Mouse (Mus musculus) embryonic facial prominence, embryonic 11.5 days (tissue): ENCODE data around the gene Ttl. TPM values are rescaled to one million over a fixed set of nuclear protein-coding genes. Genes with fewer than 3 reads are reported as not detected.

Experiments used
- ATAC-seq: fragments of 200-750 bp; cut with Nextera tagmentation; replicated peaks from 2 replicates; pipeline ENCODE4 v1.8.0; 2017; ENCODE audit warnings: low read depth; ENCODE audit not compliant: insufficient number of reproducible peaks, low FRiP score, low TSS enrichment
- DNase-seq: peaks from one replicate; pipeline ENCODE4 v3.0.0-alpha.2; 2015; ENCODE audit warnings: low spot score
- H3K27ac ChIP-seq: fragments of 300-500 bp; sonication (generic); replicated peaks from 2 replicates; pipeline ENCODE4 v1.5.1; 2014; ENCODE audit warnings: mild to moderate bottlenecking, low read depth, low read length, control low read depth
- H3K27me3 ChIP-seq: fragments of 300-500 bp; sonication (generic); 2 replicates; pipeline ENCODE4 v1.6.1; 2014; ENCODE audit warnings: mild to moderate bottlenecking, low read length, moderate library complexity, mixed read lengths; ENCODE audit not compliant: control insufficient read depth, insufficient read depth
- H3K36me3 ChIP-seq: fragments of 300-500 bp; sonication (generic); replicated peaks from 2 replicates; pipeline ENCODE4 v1.6.1; 2014; ENCODE audit warnings: low read depth, mild to moderate bottlenecking, low read length, moderate library complexity, mixed read lengths; ENCODE audit not compliant: control insufficient read depth, insufficient read depth
- H3K4me1 ChIP-seq: fragments of 300-500 bp; sonication (generic); 2 replicates; pipeline ENCODE4 v1.6.1; 2014; ENCODE audit warnings: low read length, mixed read lengths; ENCODE audit not compliant: control insufficient read depth, insufficient read depth
- H3K4me2 ChIP-seq: fragments of 300-500 bp; sonication (generic); 2 replicates; pipeline ENCODE4 v1.6.1; 2014; ENCODE audit warnings: low read depth, mild to moderate bottlenecking, control low read depth, low read length, moderate library complexity
- H3K4me3 ChIP-seq: fragments of 300-500 bp; sonication (generic); 2 replicates; pipeline ENCODE4 v1.5.1; 2014; ENCODE audit warnings: low read depth, low read length, control low read depth
- H3K9ac ChIP-seq: fragments of 300-500 bp; sonication (generic); replicated peaks from 2 replicates; pipeline ENCODE4 v1.6.1; 2014; ENCODE audit warnings: mild to moderate bottlenecking, control low read depth, low read length
- H3K9me3 ChIP-seq: fragments of 300-500 bp; sonication (generic); replicated peaks from 2 replicates; pipeline ENCODE4 v1.6.1; 2016; ENCODE audit warnings: mild to moderate bottlenecking, low read length, inconsistent platforms, mixed read lengths; ENCODE audit not compliant: control insufficient read depth
- WGBS: fragments of 180-500 bp; shearing (Covaris S2); extraction: QIAGEN DNeasy Blood & Tissue Kit; methylation state at CpG from one replicate; pipeline ENCODE4 v1.1.7; 2014; 5-methylcytosine and 5-hydroxymethylcytosine counted together
- polyA plus RNA-seq: library from polyadenylated mRNA; unstranded; fragments of >200 nt; fragmentation: Nextera tagmentation; extraction: Ambion mirVana; gene quantifications from 2 replicates; pipeline ENCODE4 v1.2.1, GENCODE M21; 2014

The Ttl gene
- polyA plus RNA-seq, 1 experiment from 2014 or later: 15.7 TPM

DNA sequence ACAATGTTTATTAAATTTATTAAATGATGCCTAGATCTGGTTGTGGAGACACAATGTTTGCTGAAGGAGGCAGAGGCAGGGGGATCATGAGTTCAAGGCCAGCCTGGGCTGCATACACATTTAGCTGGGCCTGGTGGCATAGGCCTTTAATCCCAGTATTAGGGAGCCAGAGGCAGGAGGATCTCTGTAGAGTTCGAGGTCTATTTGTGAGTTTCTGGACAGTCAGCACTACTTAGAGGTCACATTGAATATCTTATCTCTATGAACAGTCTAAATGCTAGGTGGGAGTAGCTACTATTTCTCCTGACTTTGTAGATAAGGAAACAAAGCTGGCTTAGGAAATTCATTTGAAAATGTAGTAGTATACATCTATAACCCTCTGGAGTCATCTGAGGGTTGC lies 21.8 kb downstream of the Ttl start:
- ATAC-seq (no peak), DNase-seq (no peak)
- H3K4me2 ChIP-seq: no peak overlapping the region
- no peak overlapping the region for H3K4me3 ChIP-seq
- H3K27me3 ChIP-seq: no peaks in the 10 kb centered on the region
- no peaks in the 10 kb centered on the region for H3K4me1 ChIP-seq
- no peaks in the 10 kb centered on the region for H3K9me3 ChIP-seq
- no peak overlapping the region for H3K27ac ChIP-seq
- no peak overlapping the region for H3K9ac ChIP-seq
- H3K36me3 ChIP-seq: peaks cover 3% of the 10 kb centered on the region
- WGBS: 93% methylated on average over 1 of the region's 1 CpGs

DNA sequence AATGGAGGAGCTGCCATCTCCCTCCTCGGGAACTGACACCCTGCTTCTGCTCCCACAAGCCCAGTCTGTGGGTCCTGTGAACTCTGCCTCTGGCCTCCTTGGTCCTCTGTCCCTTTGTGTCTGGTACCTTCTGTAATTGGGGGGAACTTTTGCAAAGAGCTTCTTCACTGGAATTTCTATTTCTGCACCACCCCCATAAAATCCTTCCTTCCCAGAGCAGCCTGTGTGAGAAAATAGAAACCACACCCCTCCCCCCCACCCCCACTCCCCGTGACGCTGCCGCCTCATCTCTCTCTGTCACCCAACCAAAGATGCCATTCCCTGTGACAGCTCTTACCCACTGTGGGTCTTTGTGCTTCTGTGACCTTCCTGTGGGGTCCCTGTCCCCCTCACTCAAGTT lies 24.6 kb downstream of the Ttl start:
- no peak for ATAC-seq
- Histone ChIP-seq H3K4me3 (no peak overlapping the region), H3K9ac (no peak overlapping the region), H3K27me3 (no peaks in the 10 kb centered on the region), H3K4me2 (no peak overlapping the region), H3K9me3 (no peaks in the 10 kb centered on the region), H3K4me1 (no peaks in the 10 kb centered on the region), H3K36me3 (peaks cover 3% of the 10 kb centered on the region), H3K27ac (no peak overlapping the region)
- no peak for DNase-seq
- whole genome bisulfite sequencing: 73% methylated on average over 4 of the region's 4 CpGs

DNA sequence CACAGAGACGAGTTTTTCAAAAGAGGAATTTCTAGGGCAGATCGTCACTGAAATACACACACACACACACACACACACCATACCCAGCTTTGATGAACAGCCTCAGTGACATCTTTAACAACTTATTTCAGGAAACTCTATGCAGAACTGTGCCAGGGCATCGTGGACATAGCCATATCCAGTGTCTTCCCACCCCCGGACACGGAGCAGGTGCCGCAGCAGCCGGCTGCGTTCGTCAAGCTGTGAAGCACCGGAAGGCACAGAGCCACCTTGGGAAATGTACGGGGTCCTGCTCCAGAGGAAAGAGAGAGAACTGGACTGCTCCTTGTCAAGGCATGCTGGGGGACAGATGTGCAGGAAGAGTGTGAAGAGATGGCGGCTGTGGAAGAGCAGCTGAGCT lies 27.1 kb downstream of the Ttl start:
- Histone ChIP-seq H3K36me3 (peaks cover 3% of the 10 kb centered on the region), H3K27me3 (no peaks in the 10 kb centered on the region), H3K4me2 (no peak overlapping the region), H3K9ac (no peak overlapping the region), H3K27ac (no peak overlapping the region), H3K4me3 (no peak overlapping the region), H3K4me1 (no peaks in the 10 kb centered on the region), H3K9me3 (no peaks in the 10 kb centered on the region)
- DNase-seq (no peak), ATAC-seq (no peak)
- WGBS: 96% methylated on average over 12 of the region's 12 CpGs

DNA sequence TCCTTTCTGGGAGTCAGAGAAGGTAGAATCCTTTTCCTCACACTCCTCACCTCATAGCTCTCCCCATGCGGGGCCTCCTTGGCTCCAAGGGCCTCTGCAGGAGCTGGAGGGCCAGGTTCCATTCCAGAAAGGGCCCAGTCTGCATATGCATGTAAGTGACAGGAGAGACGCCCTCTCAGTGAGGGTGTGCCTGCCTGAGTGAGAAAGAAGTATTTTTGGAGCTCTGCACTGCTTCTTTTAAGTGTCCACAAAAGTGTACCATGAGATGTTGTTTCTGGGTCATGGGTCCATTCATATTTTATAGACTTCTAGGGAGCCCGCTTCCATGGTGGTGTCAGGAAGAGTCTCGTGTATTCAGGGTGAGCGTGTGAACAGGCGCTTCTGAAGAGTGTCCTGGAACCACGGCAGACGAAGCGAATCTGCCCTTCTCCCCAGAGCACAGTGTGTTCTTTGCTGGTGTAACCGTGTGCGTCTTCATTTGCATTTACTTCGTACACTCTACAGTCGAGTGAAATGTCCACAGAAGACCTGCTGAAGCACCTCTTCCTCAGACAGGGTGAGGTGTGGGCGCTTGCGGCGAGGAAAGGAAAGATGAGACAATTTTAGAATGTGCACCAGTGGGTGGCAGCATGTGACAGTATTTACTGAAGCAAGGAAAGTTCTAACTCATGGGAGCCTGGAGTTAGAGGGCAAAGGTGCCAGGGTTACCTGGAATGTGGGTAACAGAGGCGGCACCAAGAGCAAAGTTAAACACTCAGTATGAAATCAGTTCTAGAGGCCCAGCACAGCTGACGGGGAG lies 28.4 kb downstream of the Ttl start:
- 89% methylated on average over 18 of the region's 18 CpGs for WGBS
- DNase-seq: no peak
- no peaks in the 10 kb centered on the region for H3K9me3 ChIP-seq
- H3K4me1 ChIP-seq: no peaks in the 10 kb centered on the region
- H3K4me2 ChIP-seq: no peak overlapping the region
- no peak overlapping the region for H3K27ac ChIP-seq
- ATAC-seq: no peak
- H3K9ac ChIP-seq: no peak overlapping the region
- H3K27me3 ChIP-seq: no peaks in the 10 kb centered on the region
- no peak overlapping the region for H3K4me3 ChIP-seq
- H3K36me3 ChIP-seq: peaks cover under 1% of the 10 kb centered on the region; the same call in 1 of the 2 replicates

DNA sequence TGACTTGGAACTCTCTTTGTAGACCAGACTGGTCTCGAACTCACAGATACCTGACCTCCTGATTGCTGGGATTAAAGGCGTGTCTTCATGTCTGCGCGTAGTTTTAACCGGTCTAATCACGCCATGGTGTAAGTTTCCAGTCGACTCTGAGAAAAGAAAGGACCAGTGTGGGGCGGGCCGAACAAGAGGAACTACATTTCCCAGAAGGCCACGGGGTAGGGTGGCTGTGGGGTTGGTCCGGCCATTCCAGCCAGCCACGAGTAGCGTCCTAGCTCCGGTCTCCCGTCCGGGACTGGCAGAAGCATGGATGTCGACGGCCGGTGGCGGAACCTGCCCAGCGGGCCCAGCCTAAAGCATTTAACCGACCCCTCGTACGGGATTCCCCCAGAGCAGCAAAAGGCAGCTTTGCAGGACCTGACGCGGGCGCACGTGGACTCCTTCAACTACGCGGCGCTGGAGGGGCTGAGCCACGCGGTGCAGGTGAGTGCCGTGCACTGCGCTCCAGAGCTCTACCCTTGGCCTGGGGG lies 35.1 kb downstream of the Ttl start, which contains the start of gene Polr1b:
Gene Polr1b (plus strand): TSS at position 212 of the 527 bp plus-strand sequence.
- no peak within 1 kb of the TSS for H3K27ac ChIP-seq
- H3K4me1 ChIP-seq: no peaks in the 10 kb centered on the region
- H3K9me3 ChIP-seq: no peaks in the 10 kb centered on the region
- no peaks in the 10 kb centered on the region for H3K27me3 ChIP-seq
- H3K36me3 ChIP-seq: no peaks in the 10 kb centered on the region; the same call in none of the 2 replicates
- DNase-seq (peak; percentile 97), ATAC-seq (peak; percentile 99)
- H3K4me2 ChIP-seq: peak within 1 kb of the TSS; percentile 71
- under 1% methylated on average over 35 of the region's 35 CpGs for WGBS
- peak within 1 kb of the TSS; percentile 77 for H3K9ac ChIP-seq
- H3K4me3 ChIP-seq: peak within 1 kb of the TSS; percentile 78

DNA sequence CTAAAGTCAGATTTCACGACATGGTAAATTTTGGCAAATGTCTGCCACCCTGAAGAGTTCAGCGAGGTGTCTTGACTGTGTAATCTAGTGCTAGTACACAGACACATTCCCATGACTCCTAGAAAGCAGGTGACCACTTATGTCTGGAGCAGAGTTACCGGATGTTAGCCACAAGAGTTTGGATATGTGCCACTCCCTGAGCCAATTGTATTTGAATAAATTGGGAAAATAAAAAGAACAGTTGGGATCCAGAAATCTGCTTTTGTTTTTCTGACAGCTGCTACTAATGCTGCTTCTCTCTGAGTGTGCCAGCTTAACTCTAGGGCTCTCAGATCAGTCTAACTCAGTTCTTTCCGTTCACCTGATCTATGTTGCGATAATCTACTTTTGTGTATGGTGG lies 47.2 kb downstream of the Ttl start:
- no peak overlapping the region for H3K4me2 ChIP-seq
- 96% methylated on average over 5 of the region's 5 CpGs for WGBS
- no peak overlapping the region for H3K4me3 ChIP-seq
- no peaks in the 10 kb centered on the region for H3K4me1 ChIP-seq
- no peak for ATAC-seq
- H3K36me3 ChIP-seq: peaks cover 15% of the 10 kb centered on the region
- no peak overlapping the region for H3K27ac ChIP-seq
- no peaks in the 10 kb centered on the region for H3K9me3 ChIP-seq
- H3K9ac ChIP-seq: no peak overlapping the region
- no peaks in the 10 kb centered on the region for H3K27me3 ChIP-seq
- no peak for DNase-seq

DNA sequence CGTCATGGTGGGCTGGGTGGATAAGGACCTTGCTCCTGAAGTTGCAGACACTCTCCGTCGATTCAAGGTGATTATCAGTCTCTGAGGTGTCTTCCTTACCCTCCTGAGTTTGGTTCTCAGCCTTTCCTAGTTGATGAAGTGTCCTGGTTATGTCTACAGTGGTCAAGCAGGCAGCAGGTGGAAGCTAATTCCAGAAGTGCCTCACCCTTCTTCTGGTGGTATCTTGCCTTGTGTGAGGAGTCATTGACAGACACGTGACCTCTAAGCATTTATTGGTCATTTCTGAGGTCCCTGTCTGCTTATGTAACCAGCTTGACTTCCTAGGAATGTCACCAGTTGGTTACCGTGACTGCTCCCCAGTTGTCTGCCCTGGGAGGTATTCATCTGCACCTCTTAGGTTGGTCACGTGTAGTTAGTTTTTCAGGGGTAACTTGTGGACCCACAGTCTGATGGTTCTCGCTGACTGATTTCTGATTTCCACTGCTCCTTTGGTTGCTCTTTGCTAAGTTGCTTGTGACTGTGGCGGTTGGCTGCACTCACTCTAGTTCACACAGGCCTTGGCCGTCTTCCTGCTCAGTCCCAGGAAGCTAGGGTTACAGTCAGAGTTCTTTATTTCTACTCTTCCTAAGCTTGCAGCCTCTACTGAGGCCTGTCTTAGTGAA lies 50.1 kb downstream of the Ttl start:
- no peak overlapping the region for H3K27ac ChIP-seq
- H3K36me3 ChIP-seq: peaks cover 17% of the 10 kb centered on the region
- WGBS: 91% methylated on average over 9 of the region's 9 CpGs
- DNase-seq (no peak), ATAC-seq (no peak)
- H3K4me1 ChIP-seq: no peaks in the 10 kb centered on the region
- no peaks in the 10 kb centered on the region for H3K9me3 ChIP-seq
- no peak overlapping the region for H3K9ac ChIP-seq
- H3K4me2 ChIP-seq: no peak overlapping the region
- no peaks in the 10 kb centered on the region for H3K27me3 ChIP-seq
- no peak overlapping the region for H3K4me3 ChIP-seq

DNA sequence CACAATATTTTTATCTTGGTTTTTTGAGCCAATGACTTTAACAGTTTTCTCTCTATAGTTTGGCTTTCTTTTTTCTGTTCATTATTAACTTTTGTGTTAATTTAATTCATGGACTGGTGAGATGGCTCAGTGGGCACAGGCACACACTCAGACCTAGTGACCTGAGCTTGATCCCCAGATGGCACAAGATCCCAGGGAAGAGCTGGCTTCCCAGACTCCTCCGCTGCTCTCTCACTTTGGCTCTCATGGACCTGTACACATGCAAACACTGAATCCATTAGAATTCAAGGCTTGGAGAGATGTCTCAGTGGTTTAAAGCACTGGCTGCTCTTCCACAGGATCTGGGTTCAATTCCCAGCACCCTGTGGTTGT lies 50.6 kb downstream of the Ttl start:
- H3K27me3 ChIP-seq: no peaks in the 10 kb centered on the region
- no peaks in the 10 kb centered on the region for H3K9me3 ChIP-seq
- no peak overlapping the region for H3K9ac ChIP-seq
- 90% methylated on average over 1 of the region's 1 CpGs for WGBS
- no peak for DNase-seq
- H3K27ac ChIP-seq: no peak overlapping the region
- H3K4me1 ChIP-seq: no peaks in the 10 kb centered on the region
- H3K36me3 ChIP-seq: peaks cover 17% of the 10 kb centered on the region
- no peak overlapping the region for H3K4me3 ChIP-seq
- no peak for ATAC-seq
- H3K4me2 ChIP-seq: no peak overlapping the region
